Comparison of ENCODE assay signal across 16 mouse cellular contexts in genomic region chr1:191736425-191736824, GRCm38 (mm10).
"Had no signal": no experiment of that assay in that cellular context is flagged by ENCODE, and none has a peak within 500 bp of the region (broad histone marks: within the 10 kb centered on the region; RNA-seq: fewer than 3 reads in every experiment).

No protein-coding gene starts in this region.

- H3K4me1 ChIP-seq: midbrain, embryonic 10.5 days; midbrain, embryonic 13.5 days had no signal

- H3K9ac ChIP-seq: limb, embryonic 15.5 days; liver, embryonic 12.5 days; liver, embryonic 15.5 days; midbrain, embryonic 13.5 days had no signal

- H3K27me3 ChIP-seq: limb, embryonic 15.5 days; liver, embryonic 12.5 days; liver, embryonic 15.5 days; megakaryocyte, embryonic 14.5 days; midbrain, embryonic 13.5 days had no signal

- H3K27ac ChIP-seq: kidney, postnatal 0 days; layer of hippocampus, adult 2 months; limb, embryonic 15.5 days; liver, embryonic 12.5 days; liver, embryonic 15.5 days; midbrain, embryonic 10.5 days; midbrain, embryonic 13.5 days had no signal

- H3K4me3 ChIP-seq: layer of hippocampus, adult 2 months; limb, embryonic 15.5 days; liver, embryonic 12.5 days; liver, embryonic 15.5 days; megakaryocyte, embryonic 14.5 days; midbrain, embryonic 10.5 days; midbrain, embryonic 13.5 days had no signal

- H3K36me3 ChIP-seq: liver, embryonic 15.5 days had no signal

- ATAC-seq: liver, embryonic 12.5 days; midbrain, embryonic 13.5 days; midbrain, embryonic 16.5 days had no signal

- H3K4me2 ChIP-seq: limb, embryonic 15.5 days; liver, embryonic 12.5 days; liver, embryonic 15.5 days; midbrain, embryonic 13.5 days had no signal

- DNase-seq: kidney, adult 18-20 months; kidney, postnatal 25 days; layer of hippocampus, adult 9-11 months; lung, adult 2 months; lung, postnatal 36 days; thymus, adult 18-20 months; thymus, postnatal 36 days had no signal

- H3K9me3 ChIP-seq: limb, embryonic 15.5 days; liver, embryonic 12.5 days; liver, embryonic 15.5 days; megakaryocyte, embryonic 14.5 days; midbrain, embryonic 10.5 days; midbrain, embryonic 13.5 days had no signal
